Mouse (Mus musculus) liver, postnatal 0 days (tissue): ENCODE measurements around the gene Syt7.

Experiments
- CTCF ChIP-seq: sonication (generic); IDR thresholded peaks from 2 replicates; pipeline ENCODE4 v1.5.1; 2016; ENCODE audit warnings: antibody characterized with exemption, low read depth
- EP300 ChIP-seq: IDR thresholded peaks from 2 replicates; pipeline ENCODE4 v1.6.1; 2016; ENCODE audit warnings: antibody characterized with exemption, low read depth, mild to moderate bottlenecking

DNA sequence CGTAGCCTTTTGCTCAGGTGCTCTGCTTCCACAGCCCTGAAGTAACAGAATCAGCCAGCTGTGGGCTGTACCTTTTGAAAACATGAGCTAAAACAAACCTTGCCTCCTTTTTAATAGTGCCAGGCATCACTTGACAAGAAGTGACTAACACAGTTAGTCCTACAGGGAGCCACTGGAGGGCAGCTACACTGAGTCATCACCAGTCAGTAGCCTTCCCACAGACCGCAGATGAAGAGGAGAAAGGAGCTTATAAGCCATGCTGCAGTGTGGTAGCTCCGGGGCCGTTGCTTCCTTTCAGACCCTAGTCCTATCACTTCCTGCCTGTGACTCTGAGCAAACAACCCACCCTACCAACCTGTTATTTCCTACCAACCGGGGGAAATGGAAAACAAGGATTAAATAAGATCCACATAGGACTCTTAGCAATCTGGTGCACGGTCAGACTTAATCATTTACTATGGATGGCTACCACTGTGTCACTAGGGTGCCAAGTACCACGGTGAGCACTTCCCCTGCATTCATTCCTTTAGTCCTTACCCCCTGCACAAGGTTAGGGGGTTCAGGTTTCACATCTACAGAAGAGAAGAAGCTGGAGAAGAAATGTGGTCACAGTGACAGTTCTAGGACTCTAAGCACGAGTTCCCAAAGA lies 108.7 kb downstream of the Syt7 start:
- TF ChIP-seq EP300 (no peak), CTCF (no peak)
